Mouse (Mus musculus) embryonic fibroblast, embryonic 13.5 days (primary cell): ENCODE measurements around the gene Fam173a.

Experiments used
- CTCF ChIP-seq: IDR thresholded peaks from 2 replicates; pipeline ENCODE4 v1.5.1; 2011; ENCODE audit warnings: mild to moderate bottlenecking, control low read depth, low read length, moderate library complexity, borderline replicate concordance; ENCODE audit not compliant: insufficient read depth
- POLR2A ChIP-seq: IDR thresholded peaks from 2 replicates; pipeline ENCODE4 v1.6.1; 2011; ENCODE audit warnings: low read depth, mild to moderate bottlenecking, control low read depth, low read length, moderate library complexity

DNA sequence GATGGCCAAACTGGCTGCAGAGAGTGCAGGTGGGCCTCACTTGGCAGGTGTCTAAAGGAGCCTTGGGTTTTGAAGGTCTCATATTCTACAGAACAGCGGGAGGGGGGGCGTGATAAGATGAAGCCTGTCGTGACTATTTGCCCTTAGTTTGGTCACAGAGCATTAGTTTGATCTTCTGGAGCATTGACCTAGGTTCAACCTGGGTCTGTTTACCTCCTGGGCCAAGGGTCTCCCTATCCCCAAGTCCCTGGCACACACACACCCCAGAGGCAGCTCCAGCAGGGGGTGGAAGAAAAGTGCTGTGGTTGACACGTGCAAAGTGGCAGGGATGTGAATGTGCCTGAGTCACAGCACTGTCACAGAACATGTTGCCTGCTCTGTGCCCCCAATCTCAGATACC lies 18.2 kb upstream of the Fam173a start:
- TF ChIP-seq CTCF = no peak
- TF ChIP-seq POLR2A = no peak
